Mouse (Mus musculus): ENCODE results near the gene Hoxa2. TPM values are rescaled to one million over a fixed set of nuclear protein-coding genes. Genes with fewer than 3 reads are reported as not detected.

The Hoxa2 gene
- polyA plus RNA-seq, 1 experiment from 2014 or later, result 0.10 TPM

DNA sequence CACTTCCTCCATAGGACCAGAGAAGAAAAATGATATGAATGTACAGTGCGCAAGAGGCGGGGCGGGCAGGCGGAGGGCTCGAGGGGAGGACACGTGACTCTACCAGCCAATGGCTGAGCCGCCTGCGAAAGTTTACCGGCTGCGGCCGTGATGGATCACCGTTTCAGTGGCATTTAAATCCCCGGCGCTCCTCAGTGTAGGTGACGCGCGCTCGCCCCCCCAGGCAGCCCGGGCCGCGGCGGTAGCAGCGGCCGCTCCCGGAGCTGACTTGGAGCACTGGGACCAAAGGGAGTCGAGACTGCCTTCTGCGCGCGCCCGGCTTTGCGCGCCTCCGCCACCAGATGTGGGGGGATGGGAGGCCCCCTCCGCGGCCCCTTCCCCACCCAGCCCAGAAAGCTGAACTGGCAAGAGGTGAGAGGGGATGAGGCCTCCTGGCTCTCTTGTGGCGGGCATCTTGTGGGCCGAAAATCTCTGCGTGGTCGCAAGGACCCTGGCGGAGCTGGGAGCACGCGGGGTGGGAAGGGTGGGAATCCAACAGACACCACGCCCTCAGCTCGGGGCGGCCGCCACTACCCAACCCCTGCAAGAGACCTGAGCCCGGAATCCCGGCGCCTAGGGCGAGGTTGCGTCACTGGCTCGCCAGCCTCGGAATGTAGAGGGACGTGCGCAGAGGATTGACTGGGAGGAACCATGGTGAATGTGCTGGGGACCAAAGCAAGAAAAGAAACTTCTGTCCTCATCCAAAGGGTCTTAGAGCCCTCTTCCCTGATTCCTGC lies 6.2 kb downstream of the Hoxa2 start, which contains the start of gene Hoxa1:
Gene Hoxa1, minus strand, starts transcription at position 42 of the 776 bp plus-strand sequence.
- H3K36me3 ChIP-seq (ENCODE audit: control insufficient read depth, insufficient read depth, low read length), result no peaks in the 10 kb centered on the region
- peak within 1 kb of the TSS; percentile 41; the same call in 1 of the 2 replicates for H3K9ac ChIP-seq (ENCODE audit: low read depth, low read length)
- ATAC-seq, result peak; percentile 54; the same call in 1 of the 2 replicates
- under 1% methylated on average over 53 of the region's 55 CpGs for WGBS
- H3K27ac ChIP-seq (ENCODE audit: low read length), result no peak within 1 kb of the TSS
- H3K9me3 ChIP-seq (replicated peaks; ENCODE audit: control insufficient read depth, low read length, poor library complexity, severe bottlenecking), result no peaks in the 10 kb centered on the region
- peak within 1 kb of the TSS; percentile 78 for H3K4me2 ChIP-seq (ENCODE audit: low read length)
- H3K4me3 ChIP-seq (ENCODE audit: low read depth, low read length), result peak within 1 kb of the TSS; percentile 43
- peaks cover 10% of the 10 kb centered on the region for H3K4me1 ChIP-seq (ENCODE audit: control insufficient read depth, insufficient read depth, low read length)
- peaks cover 91% of the 10 kb centered on the region for H3K27me3 ChIP-seq (ENCODE audit: control insufficient read depth, insufficient read depth, low read depth, low read length)

DNA sequence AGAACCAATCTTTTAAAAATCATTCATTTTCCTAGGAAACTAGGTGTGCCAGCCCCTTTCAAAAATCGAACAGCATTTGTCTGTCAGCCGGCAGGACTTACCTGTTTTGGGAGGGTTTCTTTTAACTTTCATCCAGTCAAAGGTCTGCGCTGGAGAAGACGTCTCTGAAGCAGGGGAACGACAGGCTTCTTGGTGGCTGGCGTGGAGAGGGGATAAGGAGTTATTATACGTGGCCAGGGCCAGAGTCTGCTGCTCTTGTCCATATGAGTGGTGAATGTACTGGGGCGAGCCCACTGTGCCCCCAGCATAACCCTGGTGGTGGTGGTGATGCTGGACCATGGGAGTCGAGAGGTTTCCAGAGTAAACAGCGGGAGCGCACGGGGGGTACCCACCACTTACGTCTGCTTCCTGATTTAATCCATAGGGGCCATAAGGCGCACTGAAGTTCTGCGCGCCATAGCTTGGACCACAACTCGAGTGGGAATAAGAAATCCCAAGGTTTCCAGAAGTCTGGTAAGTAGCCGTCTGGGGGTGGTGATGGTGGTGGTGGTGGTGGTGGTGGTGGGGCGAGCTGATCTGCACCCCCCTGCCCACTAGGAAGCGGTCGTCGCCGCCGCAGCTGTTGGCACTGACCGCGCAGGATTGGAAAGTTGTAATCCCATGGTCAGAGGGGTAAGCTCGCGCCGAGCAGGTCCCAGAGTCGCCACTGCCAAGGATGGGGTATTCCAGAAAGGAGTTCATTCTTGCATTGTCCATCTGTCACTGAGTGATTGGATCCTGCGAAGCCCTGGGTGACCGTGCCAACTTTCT lies 7.0 kb downstream of the Hoxa2 start:
- no peaks in the 10 kb centered on the region for H3K36me3 ChIP-seq (ENCODE audit: control insufficient read depth, insufficient read depth, low read length)

DNA sequence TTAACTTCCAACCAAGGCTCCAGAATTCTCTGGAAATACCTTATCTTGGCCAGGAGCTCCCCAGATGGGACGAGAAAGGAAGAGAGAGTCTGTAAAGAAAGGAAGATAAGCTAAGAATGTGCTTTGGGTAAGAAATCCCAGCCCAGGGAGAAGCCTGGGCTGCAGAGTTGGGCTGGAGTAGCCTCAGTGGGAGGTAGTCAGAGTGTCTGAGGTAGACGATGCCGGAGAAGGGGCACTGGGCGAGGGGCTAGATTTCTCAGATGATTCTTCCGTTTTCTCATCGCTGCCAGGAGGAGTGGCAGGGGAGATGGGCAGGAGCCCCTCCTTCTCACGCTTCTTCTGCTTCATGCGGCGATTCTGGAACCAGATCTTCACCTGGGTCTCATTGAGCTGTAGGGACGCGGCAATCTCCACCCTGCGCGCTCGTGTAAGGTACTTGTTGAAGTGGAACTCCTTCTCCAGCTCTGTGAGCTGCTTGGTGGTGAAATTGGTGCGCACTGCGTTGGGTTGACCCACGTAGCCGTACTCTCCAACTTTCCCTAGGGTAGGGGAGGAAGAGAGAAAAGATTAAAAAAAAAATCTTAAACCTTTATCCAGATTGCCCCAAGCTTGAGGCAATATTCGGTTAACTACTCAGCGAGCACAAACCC lies 8.0 kb downstream of the Hoxa2 start:
- peaks cover 10% of the 10 kb centered on the region for H3K4me1 ChIP-seq (ENCODE audit: control insufficient read depth, insufficient read depth, low read length)
- 2% methylated on average over 20 of the region's 20 CpGs for WGBS
- H3K9ac ChIP-seq (ENCODE audit: low read depth, low read length), result no peak overlapping the region
- H3K36me3 ChIP-seq (ENCODE audit: control insufficient read depth, insufficient read depth, low read length), result no peaks in the 10 kb centered on the region
- no peak overlapping the region for H3K4me2 ChIP-seq (ENCODE audit: low read length)
- no peak for ATAC-seq
- no peaks in the 10 kb centered on the region for H3K9me3 ChIP-seq (replicated peaks; ENCODE audit: control insufficient read depth, low read length, poor library complexity, severe bottlenecking)
- peaks cover 91% of the 10 kb centered on the region for H3K27me3 ChIP-seq (ENCODE audit: control insufficient read depth, insufficient read depth, low read depth, low read length)
- no peak overlapping the region for H3K27ac ChIP-seq (ENCODE audit: low read length)
- no peak overlapping the region for H3K4me3 ChIP-seq (ENCODE audit: low read depth, low read length)

More for the DNA sequence above, 7.0 kb downstream of the Hoxa2 start:
- Histone ChIP-seq H3K9me3 (replicated peaks; ENCODE audit: control insufficient read depth, low read length, poor library complexity, severe bottlenecking) (no peaks in the 10 kb centered on the region), H3K4me1 (ENCODE audit: control insufficient read depth, insufficient read depth, low read length) (peaks cover 10% of the 10 kb centered on the region), H3K4me3 (ENCODE audit: low read depth, low read length) (peak overlapping the region; percentile 43), H3K4me2 (ENCODE audit: low read length) (peak overlapping the region; percentile 78), H3K27me3 (ENCODE audit: control insufficient read depth, insufficient read depth, low read depth, low read length) (peaks cover 91% of the 10 kb centered on the region), H3K9ac (ENCODE audit: low read depth, low read length) (0 out of 2 replicates have a peak overlapping the region, but pooled peaks have one; percentile 41), H3K27ac (ENCODE audit: low read length) (no peak overlapping the region)
- 2% methylated on average over 32 of the region's 32 CpGs for WGBS
- ATAC-seq, result no peak; the same call in 1 of the 2 replicates

DNA sequence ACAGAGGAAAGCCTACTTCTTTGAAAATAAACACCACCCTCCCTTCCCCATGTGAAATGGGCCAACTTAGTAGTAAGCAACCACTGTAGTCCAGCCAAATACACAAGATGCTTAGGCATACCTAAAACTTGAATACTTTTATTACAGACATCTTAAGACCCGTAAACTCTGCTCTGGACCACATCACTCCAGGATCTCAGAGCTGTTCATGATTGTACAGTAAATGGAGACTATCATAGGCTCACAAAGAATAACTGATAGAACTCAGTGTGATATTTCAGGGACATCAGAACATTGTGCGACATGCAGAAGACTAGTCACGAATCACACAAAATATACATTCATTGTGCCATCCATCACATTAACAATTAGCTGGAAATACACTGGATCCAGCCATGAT lies 9.2 kb downstream of the Hoxa2 start:
- H3K36me3 ChIP-seq (ENCODE audit: control insufficient read depth, insufficient read depth, low read length), result no peaks in the 10 kb centered on the region
- H3K27me3 ChIP-seq (ENCODE audit: control insufficient read depth, insufficient read depth, low read depth, low read length), result peaks cover 88% of the 10 kb centered on the region
- H3K4me1 ChIP-seq (ENCODE audit: control insufficient read depth, insufficient read depth, low read length), result peaks cover 10% of the 10 kb centered on the region
- no peak for ATAC-seq
- H3K9ac ChIP-seq (ENCODE audit: low read depth, low read length), result no peak overlapping the region
- H3K4me3 ChIP-seq (ENCODE audit: low read depth, low read length), result no peak overlapping the region
- no peak overlapping the region for H3K27ac ChIP-seq (ENCODE audit: low read length)
- H3K4me2 ChIP-seq (ENCODE audit: low read length), result no peak overlapping the region
- no peaks in the 10 kb centered on the region for H3K9me3 ChIP-seq (replicated peaks; ENCODE audit: control insufficient read depth, low read length, poor library complexity, severe bottlenecking)
- 45% methylated on average over 3 of the region's 3 CpGs for WGBS

DNA sequence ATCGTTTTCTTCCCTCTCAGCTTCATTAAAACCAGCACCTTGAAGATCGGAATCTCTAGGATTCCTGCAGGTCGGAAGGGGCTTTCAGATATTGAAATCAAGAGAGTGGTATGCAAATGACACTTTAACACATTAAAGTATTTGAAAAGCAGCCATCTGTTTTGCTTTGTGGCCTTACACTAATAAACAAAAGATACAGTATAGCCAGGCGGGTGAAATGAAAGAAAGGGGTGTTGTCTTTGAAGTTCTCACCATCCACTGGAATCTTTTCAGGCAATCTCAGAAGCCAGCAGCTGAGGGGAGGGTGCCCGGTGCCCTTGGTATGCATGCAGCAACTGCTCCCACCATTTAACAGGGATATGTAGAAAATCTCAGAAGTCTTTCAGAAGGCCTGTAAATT lies 10.6 kb downstream of the Hoxa2 start:
- no peak for ATAC-seq
- WGBS, result 2% methylated on average over 5 of the region's 5 CpGs
- Histone ChIP-seq H3K36me3 (ENCODE audit: control insufficient read depth, insufficient read depth, low read length) (no peaks in the 10 kb centered on the region), H3K9ac (ENCODE audit: low read depth, low read length) (no peak overlapping the region), H3K27me3 (ENCODE audit: control insufficient read depth, insufficient read depth, low read depth, low read length) (peaks cover 86% of the 10 kb centered on the region), H3K4me1 (ENCODE audit: control insufficient read depth, insufficient read depth, low read length) (peaks cover 10% of the 10 kb centered on the region), H3K9me3 (replicated peaks; ENCODE audit: control insufficient read depth, low read length, poor library complexity, severe bottlenecking) (no peaks in the 10 kb centered on the region; the same call in 1 of the 2 replicates), H3K4me2 (ENCODE audit: low read length) (no peak overlapping the region), H3K4me3 (ENCODE audit: low read depth, low read length) (no peak overlapping the region), H3K27ac (ENCODE audit: low read length) (no peak overlapping the region)

DNA sequence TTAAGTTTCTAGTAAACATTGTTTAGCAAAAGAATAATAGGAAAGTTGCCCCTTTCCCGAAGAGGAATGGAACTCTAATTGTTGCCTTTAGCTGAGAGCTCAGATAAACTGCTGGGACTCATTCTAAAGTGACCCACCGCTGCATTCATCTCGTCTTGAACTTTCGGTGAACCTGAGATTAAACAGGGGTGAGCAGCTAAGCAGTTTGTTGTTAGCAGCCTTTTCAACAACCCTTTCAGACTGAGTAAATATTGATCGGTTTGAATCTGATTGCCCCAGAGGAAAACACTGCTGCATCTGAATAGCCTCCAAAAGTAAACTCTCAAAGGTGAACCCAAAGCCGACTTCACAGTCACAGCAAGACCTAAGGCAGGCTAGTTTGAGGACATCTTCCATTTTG lies 11.4 kb downstream of the Hoxa2 start:
- no peak overlapping the region for H3K4me3 ChIP-seq (ENCODE audit: low read depth, low read length)
- under 1% methylated on average over 6 of the region's 6 CpGs for WGBS
- no peak for ATAC-seq
- H3K36me3 ChIP-seq (ENCODE audit: control insufficient read depth, insufficient read depth, low read length), result no peaks in the 10 kb centered on the region
- H3K27ac ChIP-seq (ENCODE audit: low read length), result no peak overlapping the region
- no peaks in the 10 kb centered on the region; the same call in 1 of the 2 replicates for H3K9me3 ChIP-seq (replicated peaks; ENCODE audit: control insufficient read depth, low read length, poor library complexity, severe bottlenecking)
- no peak overlapping the region for H3K9ac ChIP-seq (ENCODE audit: low read depth, low read length)
- H3K4me2 ChIP-seq (ENCODE audit: low read length), result no peak overlapping the region
- peaks cover 82% of the 10 kb centered on the region for H3K27me3 ChIP-seq (ENCODE audit: control insufficient read depth, insufficient read depth, low read depth, low read length)
- peaks cover 3% of the 10 kb centered on the region for H3K4me1 ChIP-seq (ENCODE audit: control insufficient read depth, insufficient read depth, low read length)

DNA sequence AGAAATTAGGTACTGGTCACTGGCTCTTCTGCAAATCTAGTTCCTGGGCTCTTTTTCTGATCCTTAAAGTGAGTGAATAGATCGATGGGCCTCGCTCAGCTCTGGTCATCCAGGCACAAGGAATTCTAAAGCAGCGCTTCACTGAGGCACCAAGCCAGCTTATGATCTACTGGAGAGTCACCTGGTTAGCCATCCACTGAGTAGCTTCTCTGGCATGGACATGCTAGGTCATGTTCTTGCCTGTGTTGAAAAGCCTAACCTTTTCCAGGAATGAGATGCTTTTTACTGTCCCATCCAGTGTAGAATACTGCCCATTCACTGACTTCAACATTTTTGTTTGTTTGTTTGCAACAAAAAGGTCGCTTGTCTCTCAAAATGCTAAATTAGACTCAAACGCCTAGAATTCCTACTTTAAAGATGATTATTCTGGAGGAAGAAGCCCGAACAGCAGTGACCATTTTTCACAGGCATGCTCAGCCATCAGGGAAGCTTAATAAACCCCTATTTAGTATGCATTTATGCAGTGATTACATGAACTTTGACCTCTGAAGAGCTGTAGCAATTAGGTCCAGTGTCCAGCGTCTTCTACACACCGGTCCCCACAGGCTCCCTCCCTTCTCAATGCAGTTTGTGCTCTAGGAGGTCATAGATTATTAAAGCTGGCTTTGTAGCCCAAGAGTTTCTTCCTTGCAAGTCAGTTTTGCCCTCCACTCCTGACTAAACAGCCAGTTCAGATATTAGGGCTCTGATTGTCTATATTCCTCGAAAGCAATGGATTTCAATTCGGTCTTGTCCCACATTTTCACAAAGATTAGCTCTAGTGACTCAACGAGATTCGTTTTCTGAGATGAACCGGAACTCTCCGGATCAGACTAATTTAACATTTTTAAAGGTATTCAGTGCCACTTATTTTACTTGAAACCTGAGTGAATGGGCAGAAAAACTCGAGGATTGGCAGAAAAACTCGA lies 12.1 kb downstream of the Hoxa2 start:
- H3K27me3 ChIP-seq (ENCODE audit: control insufficient read depth, insufficient read depth, low read depth, low read length), result peaks cover 82% of the 10 kb centered on the region
- no peak overlapping the region for H3K9ac ChIP-seq (ENCODE audit: low read depth, low read length)
- no peaks in the 10 kb centered on the region; the same call in 1 of the 2 replicates for H3K9me3 ChIP-seq (replicated peaks; ENCODE audit: control insufficient read depth, low read length, poor library complexity, severe bottlenecking)
- H3K27ac ChIP-seq (ENCODE audit: low read length), result no peak overlapping the region
- 2% methylated on average over 16 of the region's 16 CpGs for WGBS
- no peaks in the 10 kb centered on the region for H3K36me3 ChIP-seq (ENCODE audit: control insufficient read depth, insufficient read depth, low read length)
- H3K4me3 ChIP-seq (ENCODE audit: low read depth, low read length), result no peak overlapping the region
- H3K4me1 ChIP-seq (ENCODE audit: control insufficient read depth, insufficient read depth, low read length), result no peaks in the 10 kb centered on the region
- no peak for ATAC-seq
- no peak overlapping the region for H3K4me2 ChIP-seq (ENCODE audit: low read length)

DNA sequence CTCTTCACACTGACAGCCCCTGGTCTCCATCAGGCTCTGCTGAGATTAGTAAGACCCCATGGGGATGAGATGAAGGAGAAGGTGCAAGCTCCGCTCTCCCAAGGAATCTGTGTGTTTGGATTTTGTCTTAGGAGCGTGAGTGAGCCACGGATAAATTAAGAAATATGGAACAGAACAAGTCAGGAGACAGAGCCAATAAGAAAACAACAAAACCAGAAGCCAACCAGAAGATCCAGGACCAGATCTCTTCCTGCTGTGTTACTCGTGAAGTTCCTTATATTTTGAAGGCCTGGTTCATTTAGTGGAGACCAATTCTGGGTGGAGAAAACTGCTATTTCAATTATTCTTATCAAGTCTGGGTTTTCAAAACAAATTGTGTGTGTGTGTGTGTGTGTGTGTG lies 13.1 kb downstream of the Hoxa2 start:
- no peak overlapping the region for H3K4me2 ChIP-seq (ENCODE audit: low read length)
- H3K9me3 ChIP-seq (replicated peaks; ENCODE audit: control insufficient read depth, low read length, poor library complexity, severe bottlenecking), result no peaks in the 10 kb centered on the region; the same call in 1 of the 2 replicates
- H3K36me3 ChIP-seq (ENCODE audit: control insufficient read depth, insufficient read depth, low read length), result no peaks in the 10 kb centered on the region
- WGBS, result 2% methylated on average over 4 of the region's 4 CpGs
- H3K27me3 ChIP-seq (ENCODE audit: control insufficient read depth, insufficient read depth, low read depth, low read length), result peaks cover 81% of the 10 kb centered on the region
- H3K27ac ChIP-seq (ENCODE audit: low read length), result no peak overlapping the region
- no peak overlapping the region for H3K9ac ChIP-seq (ENCODE audit: low read depth, low read length)
- ATAC-seq, result no peak
- H3K4me1 ChIP-seq (ENCODE audit: control insufficient read depth, insufficient read depth, low read length), result no peaks in the 10 kb centered on the region
- no peak overlapping the region for H3K4me3 ChIP-seq (ENCODE audit: low read depth, low read length)
